Mouse (Mus musculus): ENCODE results near the gene Taok3.

- no peak for TF ChIP-seq CTCF (conservative IDR thresholded peaks at IDR 0.05; ENCODE audit: insufficient read depth, insufficient read length, low read depth, low read length)
- TF ChIP-seq POLR2A (IDR thresholded peaks at IDR 0.05; ENCODE audit: low read depth, low read length), result no peak
Measured at GRCm38 (mm10) chr5:117127051-117127450, 7.1 kb downstream of the Taok3 start.

Data from kidney, adult 2 months (tissue).